Comparison of ENCODE assay signal across 20 mouse cellular contexts in genomic region chr1:87321071-87321470, GRCm38 (mm10). TPM values are rescaled to one million over a fixed set of nuclear protein-coding genes. Genes with fewer than 3 reads are reported as not detected.
"Had no signal": no experiment of that assay in that cellular context is flagged by ENCODE, and none has a peak within 500 bp of the region (broad histone marks: within the 10 kb centered on the region; RNA-seq: fewer than 3 reads in every experiment).

No protein-coding gene starts in this region.

- H3K4me2 ChIP-seq: lung, embryonic 15.5 days; midbrain, embryonic 11.5 days; midbrain, embryonic 13.5 days; midbrain, embryonic 15.5 days; neural tube, embryonic 12.5 days had no signal

- H3K9ac ChIP-seq: liver, postnatal 0 days; lung, embryonic 15.5 days; midbrain, embryonic 13.5 days; midbrain, embryonic 15.5 days; neural tube, embryonic 12.5 days had no signal

- H3K4me3 ChIP-seq: lung, embryonic 15.5 days; megakaryocyte, embryonic 14.5 days; midbrain, embryonic 13.5 days; midbrain, embryonic 15.5 days; neural tube, embryonic 12.5 days had no signal

- H3K27ac ChIP-seq: lung, embryonic 15.5 days; macrophage; midbrain, embryonic 13.5 days; midbrain, embryonic 15.5 days; neural tube, embryonic 12.5 days had no signal

- H3K27me3 ChIP-seq: lung, embryonic 15.5 days; megakaryocyte, embryonic 14.5 days; midbrain, embryonic 13.5 days; midbrain, embryonic 15.5 days; neural tube, embryonic 12.5 days had no signal

- H3K4me1 ChIP-seq: midbrain, embryonic 13.5 days; midbrain, embryonic 15.5 days; neural tube, embryonic 12.5 days had no signal

- H3K36me3 ChIP-seq: lung, embryonic 15.5 days; midbrain, embryonic 13.5 days; midbrain, embryonic 15.5 days; neural tube, embryonic 12.5 days had no signal

- DNase-seq: liver, postnatal 0 days; lung, adult 2 months; lung, postnatal 14 days; lung, postnatal 36 days; right cerebral cortex, postnatal 14 days; right cerebral cortex, postnatal 4 days; spleen, adult 18-20 months; thymus, adult 2 months; thymus, postnatal 25 days; thymus, postnatal 4 days had no signal

RNA-seq across cellular contexts. Expression of gene Efhd1, which starts 56.9 kb away (rescaled TPM):
- total RNA-seq: megakaryocyte progenitor cell, adult 5-6 weeks; monocyte, adult 5-6 weeks; neutrophil, adult 5-6 weeks had no signal
